Mouse (Mus musculus): ENCODE measurements around the gene Rbm20.

GRCm38 (mm10) chr19:53713364-53713763 lies 36.3 kb downstream of the Rbm20 start:
- TF ChIP-seq CTCF (IDR thresholded peaks at IDR 0.05; ENCODE audit: extremely low read depth, insufficient read depth, insufficient read length, insufficient replicate concordance) (no peak), POLR2A (IDR thresholded peaks at IDR 0.05; ENCODE audit: low read depth, low read length) (no peak)
